Mouse (Mus musculus): ENCODE measurements around the gene Tmem273. TPM values are rescaled to one million over a fixed set of nuclear protein-coding genes. Genes with fewer than 3 reads are reported as not detected.

The Tmem273 gene
- polyA plus RNA-seq, 1 experiment from 2014 or later, result 0.72 TPM

DNA sequence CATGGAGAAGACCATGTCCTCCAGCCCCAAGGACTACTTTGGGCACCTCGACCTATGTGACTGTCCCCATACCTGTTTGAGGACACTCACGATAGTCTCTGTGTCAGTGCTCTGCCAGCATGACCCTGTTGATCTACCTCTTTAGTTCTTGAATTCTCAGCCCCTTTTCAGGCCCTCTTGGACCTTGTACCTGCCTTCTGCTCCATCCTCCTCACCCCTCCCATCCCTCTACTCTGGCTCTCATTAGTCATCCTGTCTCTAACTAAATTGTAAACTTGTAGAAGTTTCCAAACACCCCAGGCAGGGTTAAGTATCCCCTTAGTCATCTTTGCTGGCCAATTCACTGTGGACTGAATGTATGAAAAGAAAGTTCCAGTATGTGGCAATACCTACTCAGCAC lies 12.0 kb downstream of the Tmem273 start:
- Histone ChIP-seq H3K27ac (ENCODE audit: low read depth, low read length) (no peak overlapping the region), H3K27me3 (ENCODE audit: control insufficient read depth, insufficient read depth, low read length) (no peaks in the 10 kb centered on the region), H3K9me3 (ENCODE audit: control insufficient read depth, low read length) (no peaks in the 10 kb centered on the region), H3K4me2 (no peak overlapping the region), H3K4me3 (ENCODE audit: low read depth, low read length) (no peak overlapping the region), H3K9ac (ENCODE audit: low read length) (no peak overlapping the region), H3K4me1 (ENCODE audit: control insufficient read depth, insufficient read depth, low read length) (peaks cover 5% of the 10 kb centered on the region; the same call in 1 of the 2 replicates), H3K36me3 (ENCODE audit: control insufficient read depth, insufficient read depth, low read length) (no peaks in the 10 kb centered on the region)
- ATAC-seq (ENCODE audit: low FRiP score), result no peak
- 82% methylated on average over 2 of the region's 2 CpGs for whole genome bisulfite sequencing
- DNase-seq (ENCODE audit: low spot score, missing footprints), result no peak

DNA sequence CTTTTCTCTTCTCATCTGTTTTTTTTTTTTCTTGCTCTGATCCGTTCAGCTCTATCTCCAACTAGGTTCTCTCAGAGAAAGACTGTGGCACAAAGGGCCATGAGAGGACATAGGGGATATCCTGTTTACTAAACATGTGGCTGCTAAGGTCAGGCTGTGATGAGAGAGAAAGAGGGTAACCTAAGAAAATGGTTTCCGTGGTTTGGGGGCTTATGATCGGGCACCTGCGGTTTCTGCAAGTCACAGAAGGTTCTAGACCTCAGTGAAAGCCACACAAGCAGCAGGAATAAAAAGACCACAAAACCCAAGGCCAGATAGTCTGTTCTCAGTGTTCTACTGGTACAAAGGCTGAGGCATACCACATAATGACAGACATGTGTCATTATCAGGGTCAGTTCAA lies 12.6 kb downstream of the Tmem273 start:
- no peaks in the 10 kb centered on the region for H3K36me3 ChIP-seq (ENCODE audit: control insufficient read depth, insufficient read depth, low read length)
- no peak overlapping the region for H3K27ac ChIP-seq (ENCODE audit: low read depth, low read length)
- ATAC-seq (ENCODE audit: low FRiP score) (no peak), DNase-seq (ENCODE audit: low spot score, missing footprints) (no peak)
- H3K27me3 ChIP-seq (ENCODE audit: control insufficient read depth, insufficient read depth, low read length), result no peaks in the 10 kb centered on the region
- H3K4me2 ChIP-seq, result no peak overlapping the region
- peaks cover 5% of the 10 kb centered on the region; the same call in 1 of the 2 replicates for H3K4me1 ChIP-seq (ENCODE audit: control insufficient read depth, insufficient read depth, low read length)
- 91% methylated on average over 4 of the region's 4 CpGs for WGBS
- no peaks in the 10 kb centered on the region for H3K9me3 ChIP-seq (ENCODE audit: control insufficient read depth, low read length)
- no peak overlapping the region for H3K4me3 ChIP-seq (ENCODE audit: low read depth, low read length)
- no peak overlapping the region for H3K9ac ChIP-seq (ENCODE audit: low read length)

DNA sequence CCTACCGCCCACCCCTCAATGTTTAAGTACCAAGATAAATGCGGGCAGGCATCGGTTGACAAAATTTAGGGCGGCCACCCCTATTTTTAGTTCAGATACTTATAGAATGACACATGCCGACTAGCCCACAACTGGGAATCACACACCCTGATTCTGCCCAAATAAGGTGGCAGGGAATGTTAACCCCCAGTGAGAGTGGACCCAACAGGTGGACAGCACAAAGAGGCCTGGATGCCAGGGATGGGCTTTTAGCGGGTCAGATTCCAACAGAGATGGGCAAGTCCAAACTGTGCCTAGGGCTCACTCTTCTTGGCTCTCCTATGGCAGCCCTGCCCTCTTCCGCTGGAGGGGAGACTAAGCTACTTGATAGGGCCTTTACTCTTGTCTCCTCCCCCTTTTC lies 14.3 kb downstream of the Tmem273 start:
- H3K4me3 ChIP-seq (ENCODE audit: low read depth, low read length), result no peak overlapping the region
- H3K4me1 ChIP-seq (ENCODE audit: control insufficient read depth, insufficient read depth, low read length), result peaks cover 5% of the 10 kb centered on the region; the same call in 1 of the 2 replicates
- H3K27me3 ChIP-seq (ENCODE audit: control insufficient read depth, insufficient read depth, low read length), result no peaks in the 10 kb centered on the region
- WGBS, result 96% methylated on average over 7 of the region's 7 CpGs
- ATAC-seq (ENCODE audit: low FRiP score) (no peak), DNase-seq (ENCODE audit: low spot score, missing footprints) (no peak)
- H3K36me3 ChIP-seq (ENCODE audit: control insufficient read depth, insufficient read depth, low read length), result no peaks in the 10 kb centered on the region
- no peak overlapping the region for H3K27ac ChIP-seq (ENCODE audit: low read depth, low read length)
- no peaks in the 10 kb centered on the region for H3K9me3 ChIP-seq (ENCODE audit: control insufficient read depth, low read length)
- no peak overlapping the region for H3K9ac ChIP-seq (ENCODE audit: low read length)
- no peak overlapping the region for H3K4me2 ChIP-seq

DNA sequence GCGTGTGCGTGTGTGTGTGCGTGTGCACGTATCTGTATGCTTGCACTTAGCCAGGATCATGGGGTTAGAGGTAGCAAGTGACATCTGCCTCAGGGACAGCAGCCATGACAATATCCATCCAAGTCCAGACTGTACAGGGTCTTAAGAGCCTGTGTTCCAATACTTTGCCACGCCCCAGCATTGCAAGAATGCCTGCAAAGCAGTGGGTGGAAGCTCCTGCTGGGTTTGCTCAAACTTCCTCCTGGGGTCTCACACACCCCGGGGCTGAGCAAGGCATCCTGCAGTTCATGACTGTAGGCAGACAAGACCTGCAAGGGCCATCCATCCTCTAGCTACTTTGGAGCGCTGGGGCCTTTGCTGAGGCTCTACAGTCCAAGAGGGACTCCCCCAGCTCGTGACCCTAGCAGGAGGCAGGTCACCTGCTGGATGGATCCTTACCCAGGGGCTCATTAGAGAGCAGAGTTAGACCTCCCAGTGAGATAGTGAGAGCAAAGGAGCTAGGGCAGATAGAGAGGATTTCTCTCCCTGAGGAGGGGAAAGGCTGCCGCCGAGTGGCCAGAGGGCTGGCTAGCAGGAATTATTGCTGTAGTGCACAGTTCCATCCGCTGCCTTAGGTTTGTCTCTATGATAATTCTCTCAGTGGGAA lies 15.4 kb downstream of the Tmem273 start:
- H3K4me1 ChIP-seq (ENCODE audit: control insufficient read depth, insufficient read depth, low read length), result peaks cover 5% of the 10 kb centered on the region; the same call in 1 of the 2 replicates
- H3K9me3 ChIP-seq (ENCODE audit: control insufficient read depth, low read length), result no peaks in the 10 kb centered on the region
- peak; percentile 58; the same call in 1 of the 2 replicates for ATAC-seq (ENCODE audit: low FRiP score)
- H3K27me3 ChIP-seq (ENCODE audit: control insufficient read depth, insufficient read depth, low read length), result no peaks in the 10 kb centered on the region
- WGBS, result 58% methylated on average over 11 of the region's 11 CpGs
- H3K4me3 ChIP-seq (ENCODE audit: low read depth, low read length), result no peak overlapping the region
- peak; percentile 86 for DNase-seq (ENCODE audit: low spot score, missing footprints)
- no peak overlapping the region for H3K9ac ChIP-seq (ENCODE audit: low read length)
- no peaks in the 10 kb centered on the region for H3K36me3 ChIP-seq (ENCODE audit: control insufficient read depth, insufficient read depth, low read length)
- no peak overlapping the region for H3K4me2 ChIP-seq
- H3K27ac ChIP-seq (ENCODE audit: low read depth, low read length), result no peak overlapping the region

DNA sequence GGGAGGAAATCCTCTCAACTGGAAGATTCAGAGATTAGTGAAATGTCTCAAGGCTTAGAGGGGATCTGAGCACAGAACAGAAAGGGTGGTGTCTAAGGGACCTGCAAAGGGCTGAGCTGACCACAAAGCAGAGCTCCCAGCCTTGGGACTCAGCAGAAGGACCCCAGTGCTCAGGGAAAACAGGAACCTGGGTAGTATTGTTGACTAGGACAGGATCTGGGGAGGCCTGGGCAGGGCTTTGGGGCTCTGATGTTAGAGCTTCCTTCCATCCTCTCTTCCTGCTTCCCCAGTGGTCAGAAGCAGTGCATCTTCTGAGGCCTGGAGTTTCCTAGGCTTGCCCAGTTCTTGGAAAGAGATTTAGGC lies 15.9 kb downstream of the Tmem273 start:
- no peak overlapping the region for H3K4me3 ChIP-seq (ENCODE audit: low read depth, low read length)
- H3K4me1 ChIP-seq (ENCODE audit: control insufficient read depth, insufficient read depth, low read length), result peaks cover 5% of the 10 kb centered on the region; the same call in 1 of the 2 replicates
- ATAC-seq (ENCODE audit: low FRiP score) (0 out of 2 replicates have a peak, but pooled peaks have one; percentile 22), DNase-seq (ENCODE audit: low spot score, missing footprints) (peak; percentile 86)
- no peak overlapping the region for H3K4me2 ChIP-seq
- no peak overlapping the region for H3K27ac ChIP-seq (ENCODE audit: low read depth, low read length)
- H3K36me3 ChIP-seq (ENCODE audit: control insufficient read depth, insufficient read depth, low read length), result no peaks in the 10 kb centered on the region
- no peaks in the 10 kb centered on the region for H3K9me3 ChIP-seq (ENCODE audit: control insufficient read depth, low read length)
- no peak overlapping the region for H3K9ac ChIP-seq (ENCODE audit: low read length)
- H3K27me3 ChIP-seq (ENCODE audit: control insufficient read depth, insufficient read depth, low read length), result no peaks in the 10 kb centered on the region

DNA sequence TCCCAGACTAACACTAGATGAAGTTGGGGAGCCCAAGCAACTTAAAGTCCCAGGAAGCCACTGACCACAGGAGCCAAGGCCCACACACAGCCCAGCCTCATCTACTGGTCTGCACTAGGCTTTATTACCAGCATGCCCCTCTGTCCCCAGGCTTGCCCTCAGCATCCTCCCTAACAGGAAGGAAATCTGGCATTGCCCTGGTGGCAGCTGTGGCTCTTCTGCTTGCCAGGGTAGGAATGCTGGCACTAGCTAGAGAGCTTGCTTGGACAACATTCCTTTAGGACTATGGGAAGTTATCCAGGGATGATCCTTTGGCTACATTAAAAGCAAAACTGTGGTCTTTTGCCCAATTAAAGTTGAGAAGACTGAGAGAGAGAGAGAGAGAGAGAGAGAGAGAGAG lies 24.3 kb downstream of the Tmem273 start:
- ATAC-seq (ENCODE audit: low FRiP score) (no peak), DNase-seq (ENCODE audit: low spot score, missing footprints) (no peak)
- no peak overlapping the region for H3K27ac ChIP-seq (ENCODE audit: low read depth, low read length)
- no peaks in the 10 kb centered on the region for H3K9me3 ChIP-seq (ENCODE audit: control insufficient read depth, low read length)
- H3K36me3 ChIP-seq (ENCODE audit: control insufficient read depth, insufficient read depth, low read length), result no peaks in the 10 kb centered on the region
- no peaks in the 10 kb centered on the region for H3K27me3 ChIP-seq (ENCODE audit: control insufficient read depth, insufficient read depth, low read length)
- no peak overlapping the region for H3K4me2 ChIP-seq
- H3K4me3 ChIP-seq (ENCODE audit: low read depth, low read length), result no peak overlapping the region
- H3K9ac ChIP-seq (ENCODE audit: low read length), result no peak overlapping the region
- H3K4me1 ChIP-seq (ENCODE audit: control insufficient read depth, insufficient read depth, low read length), result no peaks in the 10 kb centered on the region

DNA sequence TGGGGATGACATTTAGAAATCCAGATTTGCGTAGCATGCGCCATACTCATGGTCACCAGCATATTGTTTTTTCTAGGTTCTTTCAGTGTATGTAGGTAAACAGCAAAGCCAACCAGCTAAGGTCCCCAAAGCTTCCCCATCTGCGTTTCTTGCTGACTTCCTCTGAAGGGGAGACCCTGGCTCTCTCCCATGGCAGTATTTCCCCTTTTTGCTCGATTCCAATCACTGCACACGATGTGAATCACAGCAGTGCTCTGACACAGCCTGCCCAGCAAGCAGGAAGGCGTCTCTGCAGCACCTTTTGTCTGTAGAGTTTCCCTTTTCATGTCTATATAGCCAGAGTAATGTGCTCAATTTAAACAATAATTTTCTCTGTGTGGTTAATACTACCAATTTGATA lies 26.7 kb downstream of the Tmem273 start:
- DNase-seq (ENCODE audit: low spot score, missing footprints) (no peak), ATAC-seq (ENCODE audit: low FRiP score) (no peak)
- 78% methylated on average over 6 of the region's 6 CpGs for WGBS
- H3K4me2 ChIP-seq, result no peak overlapping the region
- H3K27me3 ChIP-seq (ENCODE audit: control insufficient read depth, insufficient read depth, low read length), result no peaks in the 10 kb centered on the region
- no peaks in the 10 kb centered on the region for H3K36me3 ChIP-seq (ENCODE audit: control insufficient read depth, insufficient read depth, low read length)
- no peaks in the 10 kb centered on the region for H3K4me1 ChIP-seq (ENCODE audit: control insufficient read depth, insufficient read depth, low read length)
- no peak overlapping the region for H3K27ac ChIP-seq (ENCODE audit: low read depth, low read length)
- H3K9me3 ChIP-seq (ENCODE audit: control insufficient read depth, low read length), result no peaks in the 10 kb centered on the region
- H3K9ac ChIP-seq (ENCODE audit: low read length), result no peak overlapping the region
- no peak overlapping the region for H3K4me3 ChIP-seq (ENCODE audit: low read depth, low read length)

DNA sequence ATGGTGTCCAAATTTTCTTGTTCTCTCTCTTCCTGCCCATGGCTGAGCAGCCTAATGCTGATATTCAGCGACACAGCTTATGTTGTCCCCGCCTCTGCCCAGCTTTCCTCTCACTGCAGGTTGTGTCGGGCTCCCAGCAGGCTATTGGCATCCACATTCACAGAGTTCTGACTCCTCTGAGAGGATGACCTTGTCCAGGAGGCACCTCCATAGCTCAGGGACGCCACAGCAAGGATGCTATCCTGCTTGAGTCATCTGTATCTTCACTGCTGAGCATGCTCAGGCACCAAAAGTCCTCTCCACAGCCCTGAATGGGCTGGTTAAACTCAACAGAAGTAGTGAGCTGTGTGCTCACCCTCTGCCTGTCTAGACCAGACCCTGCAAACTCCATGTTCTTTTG lies 29.2 kb downstream of the Tmem273 start:
- Histone ChIP-seq H3K27me3 (ENCODE audit: control insufficient read depth, insufficient read depth, low read length) (no peaks in the 10 kb centered on the region), H3K9ac (ENCODE audit: low read length) (no peak overlapping the region), H3K4me3 (ENCODE audit: low read depth, low read length) (no peak overlapping the region), H3K27ac (ENCODE audit: low read depth, low read length) (no peak overlapping the region), H3K9me3 (ENCODE audit: control insufficient read depth, low read length) (no peaks in the 10 kb centered on the region), H3K4me2 (no peak overlapping the region), H3K36me3 (ENCODE audit: control insufficient read depth, insufficient read depth, low read length) (no peaks in the 10 kb centered on the region), H3K4me1 (ENCODE audit: control insufficient read depth, insufficient read depth, low read length) (no peaks in the 10 kb centered on the region)
- no peak for ATAC-seq (ENCODE audit: low FRiP score)
- no peak for DNase-seq (ENCODE audit: low spot score, missing footprints)
- 72% methylated on average over 4 of the region's 4 CpGs for WGBS

DNA sequence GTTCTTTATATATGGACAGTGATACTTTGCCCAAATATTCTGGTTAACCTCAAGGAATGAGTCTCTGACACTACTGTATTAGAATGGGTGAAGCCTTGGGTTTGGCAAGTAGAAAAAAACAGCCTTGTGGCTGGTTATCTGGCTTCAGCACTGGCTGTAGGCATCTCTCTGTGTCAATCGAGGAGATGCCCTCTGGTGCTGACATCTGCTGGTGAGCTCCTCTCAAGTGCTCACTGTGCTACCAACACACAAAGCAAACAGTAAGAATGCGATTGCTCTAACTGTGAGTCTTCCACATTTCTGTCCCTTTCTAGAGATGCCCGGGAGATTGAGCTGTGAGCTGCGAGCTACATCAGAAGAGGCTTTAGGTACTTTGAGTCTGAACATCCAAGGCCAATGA lies 30.8 kb downstream of the Tmem273 start:
- WGBS, result 81% methylated on average over 4 of the region's 4 CpGs
- no peak overlapping the region for H3K4me3 ChIP-seq (ENCODE audit: low read depth, low read length)
- ATAC-seq (ENCODE audit: low FRiP score), result no peak
- H3K9me3 ChIP-seq (ENCODE audit: control insufficient read depth, low read length), result no peaks in the 10 kb centered on the region
- H3K27ac ChIP-seq (ENCODE audit: low read depth, low read length), result no peak overlapping the region
- no peak for DNase-seq (ENCODE audit: low spot score, missing footprints)
- no peak overlapping the region for H3K9ac ChIP-seq (ENCODE audit: low read length)
- no peaks in the 10 kb centered on the region for H3K4me1 ChIP-seq (ENCODE audit: control insufficient read depth, insufficient read depth, low read length)
- no peak overlapping the region for H3K4me2 ChIP-seq
- H3K27me3 ChIP-seq (ENCODE audit: control insufficient read depth, insufficient read depth, low read length), result no peaks in the 10 kb centered on the region
- no peaks in the 10 kb centered on the region for H3K36me3 ChIP-seq (ENCODE audit: control insufficient read depth, insufficient read depth, low read length)

Measured in midbrain, embryonic 11.5 days (tissue).